In the genomic region with DNA sequence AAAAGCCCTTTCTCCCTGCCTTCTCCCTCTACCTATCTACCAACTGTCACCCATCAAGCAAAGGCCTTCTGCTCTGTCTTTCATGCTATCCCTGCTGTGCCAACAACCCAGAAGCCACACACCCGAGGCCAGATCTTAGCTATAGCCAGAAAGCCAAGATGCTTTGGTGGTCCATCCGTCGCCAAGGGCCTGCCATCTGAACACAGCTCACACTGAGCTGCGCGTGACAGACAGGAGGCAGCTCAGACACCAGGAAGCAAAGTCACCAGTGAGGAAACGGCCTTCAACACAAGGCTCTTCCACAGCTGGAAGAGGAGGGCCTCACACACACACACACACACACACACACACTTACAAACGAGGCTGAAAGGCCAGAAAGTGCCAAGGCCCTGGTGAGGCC, we compare ENCODE assay signal across 25 mouse cellular contexts. TPM values are rescaled to one million over a fixed set of nuclear protein-coding genes. Genes with fewer than 3 reads are reported as not detected.
DNase-seq lines count a peak whose midpoint lies in the region; ATAC-seq lines count a peak whose summit lies in the region.
"Had no signal": no experiment of that assay in that cellular context is flagged by ENCODE, and none has a peak within 500 bp of the region (broad histone marks: within the 10 kb centered on the region; RNA-seq: fewer than 3 reads in every experiment).

No protein-coding gene starts in this region.

- no peak overlapping the region for H3K9ac ChIP-seq in forebrain, embryonic 16.5 days (replicated peaks; ENCODE audit: low read depth, low read length)
- H3K9ac ChIP-seq in forebrain, embryonic 13.5 days, result no peak overlapping the region
- H3K9ac ChIP-seq: heart, embryonic 15.5 days had no signal

- H3K4me2 ChIP-seq in forebrain, embryonic 16.5 days (ENCODE audit: low read length), result no peak overlapping the region
- H3K4me2 ChIP-seq in forebrain, embryonic 13.5 days, result no peak overlapping the region
- H3K4me2 ChIP-seq: heart, embryonic 11.5 days; heart, embryonic 15.5 days had no signal

- peak; percentile 54 to 60 for DNase-seq in cerebellum, postnatal 14 days
- no peak for DNase-seq in cerebellum, adult 9-10 months
- DNase-seq in left cerebral cortex, postnatal 4 days, result peak; percentile 74
- no peak for DNase-seq in left cerebral cortex, adult 9 months (ENCODE audit: low spot score in 2 of 2)
- no peak for DNase-seq in adrenal gland, postnatal 10 days
- DNase-seq: adrenal gland, postnatal 25 days; gastrocnemius, postnatal 14 days; heart, adult 2 months; heart, postnatal 14 days; kidney, adult 11 months; kidney, adult 9 months had no signal

- no peaks in the 10 kb centered on the region for H3K27me3 ChIP-seq in forebrain, embryonic 16.5 days (replicated peaks; ENCODE audit: control insufficient read depth, insufficient read depth, low read length)
- H3K27me3 ChIP-seq in forebrain, embryonic 13.5 days, result no peaks in the 10 kb centered on the region

- no peaks in the 10 kb centered on the region; the same call in 1 of the 2 replicates for H3K36me3 ChIP-seq in forebrain, embryonic 16.5 days (ENCODE audit: control insufficient read depth, insufficient read depth)
- peaks cover 8% of the 10 kb centered on the region; the same call in 1 of the 2 replicates for H3K36me3 ChIP-seq in forebrain, embryonic 13.5 days (ENCODE audit: poor library complexity, severe bottlenecking)
- H3K36me3 ChIP-seq: embryonic facial prominence, embryonic 10.5 days; heart, embryonic 15.5 days had no signal

- intact Hi-C loops in left cerebral cortex, postnatal 4 days (cut with DNase I), result no loop called here

- peaks cover 15% of the 10 kb centered on the region for H3K4me1 ChIP-seq in forebrain, embryonic 16.5 days (replicated peaks; ENCODE audit: control insufficient read depth, insufficient read depth, low read length)
- H3K4me1 ChIP-seq in forebrain, embryonic 13.5 days, result peaks cover 10% of the 10 kb centered on the region; the same call in 1 of the 2 replicates
- H3K4me1 ChIP-seq: embryonic facial prominence, embryonic 10.5 days; heart, embryonic 15.5 days had no signal

- WGBS in forebrain, embryonic 16.5 days, result 47% methylated on average over 7 of the region's 7 CpGs
- whole genome bisulfite sequencing in forebrain, embryonic 13.5 days, result 59% methylated on average over 7 of the region's 7 CpGs

- H3K27ac ChIP-seq in forebrain, embryonic 16.5 days (ENCODE audit: low read length), result peak overlapping the region; percentile 19; the same call in 1 of the 2 replicates
- H3K27ac ChIP-seq in forebrain, embryonic 13.5 days, result no peak overlapping the region
- H3K27ac ChIP-seq: embryonic facial prominence, embryonic 10.5 days; heart, adult 2 months; heart, embryonic 15.5 days had no signal

- no peaks in the 10 kb centered on the region for H3K9me3 ChIP-seq in forebrain, embryonic 16.5 days (ENCODE audit: control insufficient read depth, low read length)
- no peaks in the 10 kb centered on the region for H3K9me3 ChIP-seq in forebrain, embryonic 13.5 days (replicated peaks)
- H3K9me3 ChIP-seq: embryonic facial prominence, embryonic 10.5 days; heart, embryonic 15.5 days had no signal

- peak; percentile 64; the same call in 1 of the 2 replicates for ATAC-seq in forebrain, embryonic 16.5 days
- ATAC-seq in forebrain, embryonic 13.5 days, result no peak; the same call in 1 of the 2 replicates
- ATAC-seq: activated CD4-positive, CD25-positive, alpha-beta regulatory T cell, adult 4 months; hindbrain, embryonic 16.5 days; Patski had no signal

- no peak overlapping the region for H3K4me3 ChIP-seq in forebrain, embryonic 16.5 days (replicated peaks; ENCODE audit: low read length)
- H3K4me3 ChIP-seq in forebrain, embryonic 13.5 days, result no peak overlapping the region
- H3K4me3 ChIP-seq: embryonic facial prominence, embryonic 10.5 days; heart, adult 2 months; heart, embryonic 15.5 days had no signal

RNA-seq across cellular contexts. Expression of a gene that starts 10.6 kb away (rescaled TPM):
- 80.6 and 92.7 TPM in 2 replicates for polyA plus RNA-seq in forebrain, embryonic 16.5 days (2015; fragmentation: Nextera tagmentation; extraction: Ambion mirVana)
- 40.3 and 43.3 TPM in 2 replicates for polyA plus RNA-seq in forebrain, embryonic 13.5 days (2015; fragmentation: Nextera tagmentation; extraction: Ambion mirVana)
- total RNA-seq in left cerebral cortex, postnatal 4 days (2021), result 100 to 1,000 TPM; 171 to 184 TPM
- total RNA-seq in adrenal gland, postnatal 10 days (2021), result 10 to 100 TPM in 1 of 2 experiments, 1 to 10 TPM in 1; 6.7 to 12.4 TPM
- total RNA-seq: CH12.LX; gastrocnemius, adult 18-20 months; hematopoietic stem cell, adult 5-6 weeks had no signal
- polyA plus RNA-seq: activated CD4-positive, CD25-positive, alpha-beta regulatory T cell, adult 4 months had no signal

RNA-seq across cellular contexts. Expression of a gene that starts 28.1 kb away (rescaled TPM):
- polyA plus RNA-seq in forebrain, embryonic 16.5 days (2015; fragmentation: Nextera tagmentation; extraction: Ambion mirVana), result not detected in 2 replicates
- polyA plus RNA-seq in forebrain, embryonic 13.5 days (2015; fragmentation: Nextera tagmentation; extraction: Ambion mirVana), result not detected in 2 replicates
- total RNA-seq in left cerebral cortex, postnatal 4 days (2021), result not detected
- total RNA-seq in adrenal gland, postnatal 10 days (2021), result under 1 TPM; 0.12 to 0.18 TPM
- total RNA-seq: adrenal gland, postnatal 25 days; CH12.LX; gastrocnemius, postnatal 14 days; heart, adult 2 months; heart, postnatal 14 days; hematopoietic stem cell, adult 5-6 weeks had no signal
- polyA plus RNA-seq: activated CD4-positive, CD25-positive, alpha-beta regulatory T cell, adult 4 months; embryonic facial prominence, embryonic 10.5 days; embryonic facial prominence, embryonic 14.5 days; heart, adult 2 months; heart, embryonic 11.5 days; heart, embryonic 15.5 days; hindbrain, embryonic 16.5 days; intestine, embryonic 14.5 days; Patski had no signal

RNA-seq across cellular contexts. Expression of a gene that starts 29.7 kb away (rescaled TPM):
- 2.8 and 3.7 TPM in 2 replicates for polyA plus RNA-seq in forebrain, embryonic 16.5 days (2015; fragmentation: Nextera tagmentation; extraction: Ambion mirVana)
- 1.9 and 2.3 TPM in 2 replicates for polyA plus RNA-seq in forebrain, embryonic 13.5 days (2015; fragmentation: Nextera tagmentation; extraction: Ambion mirVana)
- 10 to 100 TPM; 20.4 to 24.1 TPM for total RNA-seq in left cerebral cortex, postnatal 4 days (2021)
- under 1 TPM in 1 of 2 experiments, not detected in 1; 0.67 TPM for total RNA-seq in adrenal gland, postnatal 10 days (2021)
- total RNA-seq: adrenal gland, adult 18-20 months; CH12.LX; heart, adult 2 months; heart, postnatal 14 days; hematopoietic stem cell, adult 5-6 weeks had no signal
- polyA plus RNA-seq: activated CD4-positive, CD25-positive, alpha-beta regulatory T cell, adult 4 months; heart, embryonic 11.5 days; Patski had no signal

Comparison
In these comparisons a context has a peak if more than half of its experiments do, and no peak if none do; other contexts are left out.
1. DNase-seq: peak in cerebellum, postnatal 14 days (2 of 2) and left cerebral cortex, postnatal 4 days (single experiment); none in cerebellum, adult 9-10 months (single experiment), left cerebral cortex, adult 9 months (0 of 2) and adrenal gland, postnatal 10 days (single experiment).
2. RNA of a gene that starts 10.6 kb away (total RNA-seq): 171 to 184 TPM in left cerebral cortex, postnatal 4 days; 6.7 to 12.4 TPM in adrenal gland, postnatal 10 days; every median in the first group is over 10 times any median in the second.
3. RNA of a gene that starts 29.7 kb away (total RNA-seq): 20.4 to 24.1 TPM in left cerebral cortex, postnatal 4 days; 0.67 TPM in adrenal gland, postnatal 10 days; every median in the first group is over 10 times any median in the second.